Mouse (Mus musculus) liver, postnatal 0 days (tissue): ENCODE measurements around the gene Pinlyp. TPM values are rescaled to one million over a fixed set of nuclear protein-coding genes. Genes with fewer than 3 reads are reported as not detected.

ENCODE experiments used
- ATAC-seq: fragments of 200-750 bp; cut with Nextera tagmentation; 2 replicates; pipeline ENCODE4 v1.8.0; 2017; ENCODE audit warnings: mild to moderate bottlenecking, moderate library complexity
- DNase-seq: peaks from one replicate; pipeline ENCODE4 v3.0.0-alpha.2; 2016
- H3K27ac ChIP-seq: fragments of 300-500 bp; sonication (generic); 2 replicates; pipeline ENCODE4 v1.5.1; 2014; ENCODE audit warnings: antibody characterized with exemption, moderate library complexity, mild to moderate bottlenecking, low read depth
- H3K27me3 ChIP-seq: fragments of 300-500 bp; sonication (generic); 2 replicates; pipeline ENCODE4 v1.6.1; 2014; ENCODE audit warnings: low read length, control low read depth, mixed read lengths; ENCODE audit not compliant: insufficient read depth
- H3K36me3 ChIP-seq: fragments of 300-500 bp; sonication (generic); replicated peaks from 2 replicates; pipeline ENCODE4 v1.6.1; 2014; ENCODE audit warnings: mild to moderate bottlenecking, control low read depth, low read length, moderate library complexity, mixed read lengths; ENCODE audit not compliant: insufficient read depth
- H3K4me1 ChIP-seq: fragments of 300-500 bp; sonication (generic); 2 replicates; pipeline ENCODE4 v1.6.1; 2014; ENCODE audit warnings: antibody characterized with exemption, mild to moderate bottlenecking, control low read depth; ENCODE audit not compliant: insufficient read depth
- H3K4me2 ChIP-seq: fragments of 300-500 bp; sonication (generic); 2 replicates; pipeline ENCODE4 v1.6.1; 2014; ENCODE audit warnings: low read depth, mild to moderate bottlenecking, low read length, moderate library complexity, mixed read lengths
- H3K4me3 ChIP-seq: fragments of 300-500 bp; sonication (generic); 2 replicates; pipeline ENCODE4 v1.5.1; 2014; ENCODE audit warnings: low read depth, low read length
- H3K9ac ChIP-seq: fragments of 300-500 bp; sonication (generic); replicated peaks from 2 replicates; pipeline ENCODE4 v1.6.1; 2014; ENCODE audit warnings: mild to moderate bottlenecking, moderate library complexity
- H3K9me3 ChIP-seq: fragments of 300-500 bp; sonication (generic); 2 replicates; pipeline ENCODE4 v1.6.1; 2016; ENCODE audit warnings: mild to moderate bottlenecking, control low read depth, low read length, mixed read lengths
- CTCF ChIP-seq: sonication (generic); IDR thresholded peaks from 2 replicates; pipeline ENCODE4 v1.5.1; 2016; ENCODE audit warnings: antibody characterized with exemption, low read depth
- EP300 ChIP-seq: IDR thresholded peaks from 2 replicates; pipeline ENCODE4 v1.6.1; 2016; ENCODE audit warnings: antibody characterized with exemption, low read depth, mild to moderate bottlenecking
- WGBS: fragments of 180-500 bp; shearing (Covaris S2); extraction: QIAGEN DNeasy Blood & Tissue Kit; methylation state at CpG from one replicate; pipeline ENCODE4 v1.1.7; 2014; ENCODE audit not compliant: insufficient replicate concordance; 5-methylcytosine and 5-hydroxymethylcytosine counted together
- polyA plus RNA-seq: library from polyadenylated mRNA; unstranded; fragments of >200 nt; fragmentation: Nextera tagmentation; extraction: Ambion mirVana; gene quantifications from 2 replicates; pipeline ENCODE4 v1.2.1, GENCODE M21; 2015

Pinlyp gene
- polyA plus RNA-seq, 1 experiment from 2014 or later, result not detected

- peak; percentile 86 for DNase-seq
- 61% methylated on average over 6 of the region's 6 CpGs for WGBS
- TF ChIP-seq EP300, result no peak
- peak; percentile 92 for TF ChIP-seq CTCF
- Histone ChIP-seq H3K27ac (no peak overlapping the region), H3K9ac (no peak overlapping the region), H3K4me2 (no peak overlapping the region), H3K27me3 (no peaks in the 10 kb centered on the region), H3K36me3 (peaks cover 42% of the 10 kb centered on the region), H3K4me1 (no peaks in the 10 kb centered on the region), H3K4me3 (no peak overlapping the region), H3K9me3 (no peaks in the 10 kb centered on the region)
- ATAC-seq, result peak; percentile 75
Measured at GRCm38 (mm10) chr7:24564607-24565265, 18.8 kb upstream of the Pinlyp start.

GRCm38 (mm10) chr7:24563837-24564206 lies 17.9 kb upstream of the Pinlyp start:
- H3K4me1 ChIP-seq, result no peaks in the 10 kb centered on the region
- no peak overlapping the region for H3K27ac ChIP-seq
- no peak overlapping the region for H3K4me2 ChIP-seq
- 75% methylated on average over 4 of the region's 4 CpGs for WGBS
- H3K9ac ChIP-seq, result no peak overlapping the region
- no peak for ATAC-seq
- no peaks in the 10 kb centered on the region for H3K27me3 ChIP-seq
- DNase-seq, result no peak
- H3K9me3 ChIP-seq, result no peaks in the 10 kb centered on the region
- TF ChIP-seq EP300, result no peak
- TF ChIP-seq CTCF, result no peak
- no peak overlapping the region for H3K4me3 ChIP-seq
- H3K36me3 ChIP-seq, result peaks cover 45% of the 10 kb centered on the region

GRCm38 (mm10) chr7:24563191-24563836 lies 17.4 kb upstream of the Pinlyp start:
- H3K36me3 ChIP-seq, result peaks cover 40% of the 10 kb centered on the region
- H3K9me3 ChIP-seq, result no peaks in the 10 kb centered on the region
- no peak for ATAC-seq

GRCm38 (mm10) chr7:24561450-24561849 lies 15.5 kb upstream of the Pinlyp start:
- Histone ChIP-seq H3K36me3 (peaks cover 29% of the 10 kb centered on the region; the same call in 1 of the 2 replicates), H3K4me3 (no peak overlapping the region), H3K9ac (no peak overlapping the region), H3K27ac (no peak overlapping the region), H3K4me2 (no peak overlapping the region), H3K9me3 (no peaks in the 10 kb centered on the region), H3K4me1 (no peaks in the 10 kb centered on the region), H3K27me3 (no peaks in the 10 kb centered on the region)
- DNase-seq, result no peak
- 89% methylated on average over 4 of the region's 4 CpGs for WGBS
- no peak for ATAC-seq
- TF ChIP-seq EP300 (no peak), CTCF (no peak)

More at GRCm38 (mm10) chr7:24563191-24563836, 17.4 kb upstream of the Pinlyp start:
- Histone ChIP-seq H3K4me2 (no peak overlapping the region), H3K27ac (no peak overlapping the region), H3K9ac (no peak overlapping the region), H3K27me3 (no peaks in the 10 kb centered on the region), H3K4me3 (no peak overlapping the region), H3K4me1 (no peaks in the 10 kb centered on the region)
- DNase-seq, result no peak
- no peak for TF ChIP-seq CTCF
- TF ChIP-seq EP300, result no peak
- WGBS, result 83% methylated on average over 8 of the region's 8 CpGs

GRCm38 (mm10) chr7:24555786-24556185 lies 9.9 kb upstream of the Pinlyp start:
- H3K9ac ChIP-seq, result no peak overlapping the region
- ATAC-seq (no peak), DNase-seq (no peak)
- WGBS, result 86% methylated on average over 10 of the region's 10 CpGs
- TF ChIP-seq CTCF, result no peak
- no peak for TF ChIP-seq EP300
- H3K4me3 ChIP-seq, result no peak overlapping the region
- peaks cover 22% of the 10 kb centered on the region for H3K36me3 ChIP-seq
- no peaks in the 10 kb centered on the region for H3K9me3 ChIP-seq
- no peak overlapping the region for H3K4me2 ChIP-seq
- H3K4me1 ChIP-seq, result peaks cover 6% of the 10 kb centered on the region; the same call in 1 of the 2 replicates
- H3K27me3 ChIP-seq, result no peaks in the 10 kb centered on the region
- no peak overlapping the region for H3K27ac ChIP-seq

- Histone ChIP-seq H3K4me3 (no peak overlapping the region), H3K27ac (peak overlapping the region; percentile 90), H3K36me3 (peaks cover 11% of the 10 kb centered on the region), H3K27me3 (no peaks in the 10 kb centered on the region), H3K9ac (0 out of 2 replicates have a peak overlapping the region, but pooled peaks have one; percentile 34), H3K4me1 (peaks cover 10% of the 10 kb centered on the region), H3K9me3 (no peaks in the 10 kb centered on the region), H3K4me2 (peak overlapping the region; percentile 35; the same call in 1 of the 2 replicates)
- ATAC-seq (peak; percentile 99), DNase-seq (peak; percentile 65)
- TF ChIP-seq EP300 (peak; percentile 68), CTCF (no peak)
- 59% methylated on average over 12 of the region's 12 CpGs for WGBS
Measured at GRCm38 (mm10) chr7:24551985-24552759, 6.3 kb upstream of the Pinlyp start.
